Mouse (Mus musculus): ENCODE data around the gene Nol10. TPM values are rescaled to one million over a fixed set of nuclear protein-coding genes. Genes with fewer than 3 reads are reported as not detected.

Gene Nol10
- polyA plus RNA-seq, 2 experiments, result 7.4 to 10.0 TPM

- Histone ChIP-seq H3K27ac (no peak overlapping the region), H3K9me3 (ENCODE audit: control insufficient read depth, low read length) (no peaks in the 10 kb centered on the region), H3K4me3 (ENCODE audit: insufficient read depth in 1 of 2, low read depth in 2 of 2, low read length in 2 of 2) (no peak overlapping the region), H3K27me3 (ENCODE audit: control insufficient read depth, insufficient read depth, low read length) (no peaks in the 10 kb centered on the region), H3K4me2 (ENCODE audit: low read depth) (no peak overlapping the region), H3K36me3 (replicated peaks; ENCODE audit: control insufficient read depth, insufficient read depth, low read depth) (no peaks in the 10 kb centered on the region), H3K9ac (replicated peaks) (no peak overlapping the region), H3K4me1 (replicated peaks; ENCODE audit: control insufficient read depth in 2 of 2, insufficient read depth in 2 of 2, low read length in 1 of 2) (peaks cover 0 to 19% of the 10 kb centered on the region in 2 experiments; a peak in 2 of 4 replicates)
- 49% methylated on average over 3 of the region's 3 CpGs for WGBS (ENCODE audit: insufficient replicate concordance)
- TF ChIP-seq CTCF (IDR thresholded peaks at IDR 0.05; ENCODE audit: low read depth), result no peak
- TF ChIP-seq EP300 (IDR thresholded peaks at IDR 0.05; ENCODE audit: low read depth), result no peak
- ATAC-seq (ENCODE audit: insufficient read depth) (no peak), DNase-seq (ENCODE audit: low read depth in 3 of 3, low spot score in 3 of 3) (no peak)
Measured at GRCm38 (mm10) chr12:17448781-17449180, 100.5 kb downstream of the Nol10 start.

GRCm38 (mm10) chr12:17449661-17450091 lies 101.4 kb downstream of the Nol10 start:
- Histone ChIP-seq H3K27ac (no peak overlapping the region), H3K36me3 (replicated peaks; ENCODE audit: control insufficient read depth, insufficient read depth, low read depth) (no peaks in the 10 kb centered on the region), H3K4me3 (ENCODE audit: insufficient read depth in 1 of 2, low read depth in 2 of 2, low read length in 2 of 2) (no peak overlapping the region), H3K27me3 (ENCODE audit: control insufficient read depth, insufficient read depth, low read length) (no peaks in the 10 kb centered on the region), H3K4me2 (ENCODE audit: low read depth) (no peak overlapping the region), H3K9me3 (ENCODE audit: control insufficient read depth, low read length) (no peaks in the 10 kb centered on the region), H3K4me1 (replicated peaks; ENCODE audit: control insufficient read depth in 2 of 2, insufficient read depth in 2 of 2, low read length in 1 of 2) (peaks cover 0 to 19% of the 10 kb centered on the region in 2 experiments; a peak in 2 of 4 replicates), H3K9ac (replicated peaks) (no peak overlapping the region)
- 45% methylated on average over 4 of the region's 4 CpGs for WGBS (ENCODE audit: insufficient replicate concordance)
- TF ChIP-seq EP300 (IDR thresholded peaks at IDR 0.05; ENCODE audit: low read depth) (no peak), CTCF (IDR thresholded peaks at IDR 0.05; ENCODE audit: low read depth) (0 out of 2 replicates have a peak, but pooled peaks have one; percentile 15)
- DNase-seq (ENCODE audit: low read depth in 3 of 3, low spot score in 3 of 3), result no peak
- ATAC-seq (ENCODE audit: insufficient read depth), result no peak

- H3K9ac ChIP-seq (replicated peaks), result no peak overlapping the region
- H3K4me2 ChIP-seq (ENCODE audit: low read depth), result no peak overlapping the region
- H3K4me3 ChIP-seq (ENCODE audit: insufficient read depth in 1 of 2, low read depth in 2 of 2, low read length in 2 of 2), result no peak overlapping the region
- H3K27ac ChIP-seq, result no peak overlapping the region
- no peaks in the 10 kb centered on the region for H3K36me3 ChIP-seq (replicated peaks; ENCODE audit: control insufficient read depth, insufficient read depth, low read depth)
- H3K4me1 ChIP-seq (replicated peaks; ENCODE audit: control insufficient read depth in 2 of 2, insufficient read depth in 2 of 2, low read length in 1 of 2), result peaks cover 0 to 22% of the 10 kb centered on the region in 2 experiments; a peak in 2 of 4 replicates
- H3K9me3 ChIP-seq (ENCODE audit: control insufficient read depth, low read length), result no peaks in the 10 kb centered on the region
- DNase-seq (ENCODE audit: low read depth in 3 of 3, low spot score in 3 of 3) (no peak), ATAC-seq (ENCODE audit: insufficient read depth) (no peak)
- no peak for TF ChIP-seq EP300 (IDR thresholded peaks at IDR 0.05; ENCODE audit: low read depth)
- no peak for TF ChIP-seq CTCF (IDR thresholded peaks at IDR 0.05; ENCODE audit: low read depth)
- WGBS (ENCODE audit: insufficient replicate concordance), result 39% methylated on average over 4 of the region's 4 CpGs
- H3K27me3 ChIP-seq (ENCODE audit: control insufficient read depth, insufficient read depth, low read length), result no peaks in the 10 kb centered on the region
Measured at GRCm38 (mm10) chr12:17450503-17450902, 102.2 kb downstream of the Nol10 start.

GRCm38 (mm10) chr12:17450908-17451307 lies 102.7 kb downstream of the Nol10 start:
- Histone ChIP-seq H3K9me3 (ENCODE audit: control insufficient read depth, low read length) (no peaks in the 10 kb centered on the region), H3K9ac (replicated peaks) (no peak overlapping the region), H3K4me2 (ENCODE audit: low read depth) (no peak overlapping the region), H3K36me3 (replicated peaks; ENCODE audit: control insufficient read depth, insufficient read depth, low read depth) (no peaks in the 10 kb centered on the region), H3K4me1 (replicated peaks; ENCODE audit: control insufficient read depth in 2 of 2, insufficient read depth in 2 of 2, low read length in 1 of 2) (peaks cover 0 to 22% of the 10 kb centered on the region in 2 experiments; a peak in 2 of 4 replicates), H3K27me3 (ENCODE audit: control insufficient read depth, insufficient read depth, low read length) (no peaks in the 10 kb centered on the region), H3K27ac (no peak overlapping the region), H3K4me3 (ENCODE audit: insufficient read depth in 1 of 2, low read depth in 2 of 2, low read length in 2 of 2) (no peak overlapping the region)
- no peak for ATAC-seq (ENCODE audit: insufficient read depth)
- TF ChIP-seq EP300 (IDR thresholded peaks at IDR 0.05; ENCODE audit: low read depth), result no peak
- TF ChIP-seq CTCF (IDR thresholded peaks at IDR 0.05; ENCODE audit: low read depth), result no peak
- 53% methylated on average over 4 of the region's 4 CpGs for WGBS (ENCODE audit: insufficient replicate concordance)
- DNase-seq (ENCODE audit: low read depth in 3 of 3, low spot score in 3 of 3), result no peak

DNA sequence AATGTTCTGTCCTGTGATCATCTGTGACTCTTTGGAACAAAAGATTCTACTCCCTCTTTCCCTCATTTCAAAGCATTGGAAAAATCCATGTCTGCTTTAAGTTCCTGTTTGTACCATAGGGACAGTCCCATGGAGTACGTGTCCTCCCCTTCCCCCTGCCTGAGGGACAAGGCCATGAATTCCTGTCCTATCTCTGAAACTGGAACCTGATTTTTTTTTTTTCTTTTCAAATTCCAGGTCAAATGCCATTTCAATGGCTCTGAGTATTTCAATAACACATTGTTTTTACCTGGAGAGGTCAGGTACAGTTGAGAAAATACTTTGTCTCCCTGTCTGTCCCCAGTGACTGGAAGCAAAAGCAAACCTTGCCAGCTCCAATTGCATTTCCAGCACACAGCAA lies 104.0 kb downstream of the Nol10 start:
- no peak overlapping the region for H3K27ac ChIP-seq
- H3K36me3 ChIP-seq (replicated peaks; ENCODE audit: control insufficient read depth, insufficient read depth, low read depth), result no peaks in the 10 kb centered on the region
- 55% methylated on average over 1 of the region's 1 CpGs for WGBS (ENCODE audit: insufficient replicate concordance)
- DNase-seq (ENCODE audit: low read depth in 3 of 3, low spot score in 3 of 3), result no peak
- no peak overlapping the region for H3K9ac ChIP-seq (replicated peaks)
- no peaks in the 10 kb centered on the region for H3K27me3 ChIP-seq (ENCODE audit: control insufficient read depth, insufficient read depth, low read length)
- no peak overlapping the region for H3K4me2 ChIP-seq (ENCODE audit: low read depth)
- H3K9me3 ChIP-seq (ENCODE audit: control insufficient read depth, low read length), result no peaks in the 10 kb centered on the region
- H3K4me1 ChIP-seq (replicated peaks; ENCODE audit: control insufficient read depth in 2 of 2, insufficient read depth in 2 of 2, low read length in 1 of 2), result peaks cover 0 to 22% of the 10 kb centered on the region in 2 experiments; a peak in 2 of 4 replicates
- no peak for ATAC-seq (ENCODE audit: insufficient read depth)
- H3K4me3 ChIP-seq (ENCODE audit: insufficient read depth in 1 of 2, low read depth in 2 of 2, low read length in 2 of 2), result no peak overlapping the region
- TF ChIP-seq CTCF (IDR thresholded peaks at IDR 0.05; ENCODE audit: low read depth) (no peak), EP300 (IDR thresholded peaks at IDR 0.05; ENCODE audit: low read depth) (no peak)
